Mouse (Mus musculus) gonadal fat pad, adult 2 months (tissue): ENCODE measurements around the gene Fgfrl1. TPM values are rescaled to one million over a fixed set of nuclear protein-coding genes. Genes with fewer than 3 reads are reported as not detected.
"Not testable (repeated sequence)": the region's sequence is repeated elsewhere in the genome, so short reads cannot be mapped to it uniquely, and the experiment has no call there.

ENCODE experiments used
- DNase-seq: peaks from one replicate; pipeline ENCODE4 v3.0.0-alpha.2; 2012; ENCODE audit warnings: low read depth
- polyA plus RNA-seq: library from polyadenylated mRNA; depleted of rRNA; stranded (reverse); fragments of >200 nt; gene quantifications from 2 replicates; pipeline ENCODE4 v1.2.3, GENCODE M21; 2012; rRNA removed

Gene Fgfrl1
- polyA plus RNA-seq, 1 experiment, result 225 TPM

DNA sequence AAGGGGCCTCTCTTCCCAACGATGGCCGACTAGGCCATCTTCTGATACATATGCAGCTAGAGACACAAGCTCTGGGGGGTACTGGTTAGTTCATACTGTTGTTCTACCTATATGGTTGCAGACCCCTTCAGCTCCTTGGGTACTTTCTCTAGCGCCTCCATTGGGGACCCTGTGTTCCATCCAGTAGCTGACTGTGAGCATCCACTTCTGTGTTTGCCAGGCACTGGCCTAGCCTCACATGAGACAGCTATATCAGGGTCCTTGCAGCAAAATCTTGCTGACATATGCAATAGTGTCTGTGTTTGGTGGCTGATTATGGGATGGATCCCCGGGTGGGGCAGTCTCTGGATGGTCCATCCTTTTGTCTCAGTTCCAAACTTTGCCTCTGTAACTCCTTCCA is 59.1 kb downstream of the Fgfrl1 start:
- not testable (repeated sequence) for DNase-seq

Other genes with a start within 250 kb of the Fgfrl1 start
- 8.4 and 14.0 TPM in 2 replicates for gene Mfsd7a, start 243.5 kb upstream of the Fgfrl1 start, polyA plus RNA-seq
- gene Pcgf3, start 231.2 kb upstream of the Fgfrl1 start, polyA plus RNA-seq, result 8.3 and 8.7 TPM in 2 replicates
- gene Cplx1, start 142.4 kb upstream of the Fgfrl1 start, polyA plus RNA-seq, result 0.13 and 0.20 TPM in 2 replicates
- 75.0 and 80.5 TPM in 2 replicates for gene Gak, start 62.6 kb upstream of the Fgfrl1 start, polyA plus RNA-seq
- 51.2 and 55.5 TPM in 2 replicates for gene Tmem175, start 62.6 kb upstream of the Fgfrl1 start, polyA plus RNA-seq
- 19.6 and 28.3 TPM in 2 replicates for gene Idua, start 32.1 kb upstream of the Fgfrl1 start, polyA plus RNA-seq
- gene Dgkq, start 22.7 kb upstream of the Fgfrl1 start, polyA plus RNA-seq, result 20.8 and 22.1 TPM in 2 replicates
- gene Slc26a1, start 16.8 kb upstream of the Fgfrl1 start, polyA plus RNA-seq, result 0.25 and 0.26 TPM in 2 replicates
- gene Rnf212, start 82.6 kb downstream of the Fgfrl1 start, polyA plus RNA-seq, result not detected in 2 replicates
- not detected in 2 replicates for gene Tmed11, start 103.0 kb downstream of the Fgfrl1 start, polyA plus RNA-seq
- not detected in 2 replicates for gene Vmn2r8, start 116.5 kb downstream of the Fgfrl1 start, polyA plus RNA-seq
- gene Vmn2r9, start 160.2 kb downstream of the Fgfrl1 start, polyA plus RNA-seq, result not detected in 2 replicates